Mouse (Mus musculus) liver, embryonic 14.5 days (tissue): ENCODE data around the gene Ubl5.

Experiments used
- CTCF ChIP-seq: IDR thresholded peaks from 2 replicates; pipeline ENCODE4 v1.5.1; 2016; ENCODE audit warnings: antibody characterized with exemption, low read depth, control low read depth
- EP300 ChIP-seq: IDR thresholded peaks from 2 replicates; pipeline ENCODE4 v1.6.1; 2016; ENCODE audit warnings: antibody characterized with exemption, low read depth

GRCm38 (mm10) chr9:20611976-20612375 is 30.7 kb upstream of the Ubl5 start:
- no peak for TF ChIP-seq CTCF
- TF ChIP-seq EP300 = no peak
